Mouse (Mus musculus): Measurements from ENCODE around the gene Tmpo. TPM values are rescaled to one million over a fixed set of nuclear protein-coding genes. Genes with fewer than 3 reads are reported as not detected.

Gene Tmpo
- polyA plus RNA-seq, 1 experiment from 2014 or later, result 320 TPM

DNA sequence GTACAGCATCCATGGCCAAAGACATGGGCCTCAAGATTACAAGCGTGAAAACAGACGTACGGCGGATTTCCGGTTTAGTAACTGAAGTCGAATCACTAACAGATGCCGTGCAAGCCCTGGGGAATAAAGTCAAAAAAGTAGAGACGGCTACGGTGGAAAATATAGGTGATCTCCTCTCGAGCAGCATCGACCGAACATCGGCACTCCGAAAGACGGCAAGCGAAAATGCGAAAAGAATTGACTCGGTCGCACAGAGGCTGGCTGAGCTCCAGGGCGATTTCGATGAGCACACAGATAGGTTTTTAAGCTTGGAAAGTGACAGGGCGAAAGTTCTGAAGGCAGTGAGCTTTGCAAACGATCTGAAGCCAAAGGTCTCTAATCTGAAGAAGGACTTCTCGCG lies 79.2 kb downstream of the Tmpo start:
- WGBS, result 92% methylated on average over 25 of the region's 25 CpGs
- no peak for DNase-seq (ENCODE audit: low spot score)
- no peaks in the 10 kb centered on the region for H3K27me3 ChIP-seq (ENCODE audit: control insufficient read depth, insufficient read depth, low read length)
- H3K4me2 ChIP-seq (replicated peaks; ENCODE audit: low read depth, low read length), result no peak overlapping the region
- no peak for ATAC-seq (ENCODE audit: low FRiP score)
- no peaks in the 10 kb centered on the region for H3K9me3 ChIP-seq (ENCODE audit: control insufficient read depth, low read length)
- H3K4me3 ChIP-seq (ENCODE audit: low read depth, low read length), result no peak overlapping the region
- no peak overlapping the region for H3K9ac ChIP-seq (ENCODE audit: low read depth, low read length)
- no peaks in the 10 kb centered on the region for H3K4me1 ChIP-seq (replicated peaks; ENCODE audit: control insufficient read depth, insufficient read depth, low read length)
- no peaks in the 10 kb centered on the region for H3K36me3 ChIP-seq (ENCODE audit: control insufficient read depth, insufficient read depth, low read length)
- no peak overlapping the region for H3K27ac ChIP-seq (ENCODE audit: low read depth, low read length)

DNA sequence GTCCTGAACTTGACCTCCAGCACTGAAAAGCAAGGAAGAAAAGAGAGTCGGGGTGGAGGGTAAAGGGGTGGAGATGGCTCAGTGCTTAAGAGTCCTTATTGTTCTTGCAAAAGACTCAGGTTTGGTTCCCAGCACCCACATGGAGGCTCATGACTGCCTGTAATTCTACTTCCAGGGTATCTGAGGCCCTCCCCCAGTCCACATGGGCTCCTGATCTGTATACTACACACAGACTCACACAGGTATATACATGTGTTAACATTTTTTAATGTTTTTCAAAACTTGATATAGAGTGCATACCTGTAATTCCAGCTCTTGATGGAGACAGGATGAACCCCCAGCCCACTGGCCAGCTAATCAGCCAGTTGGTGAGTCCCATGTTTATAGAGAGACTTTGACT lies 81.0 kb downstream of the Tmpo start:
- DNase-seq (ENCODE audit: low spot score) (no peak), ATAC-seq (ENCODE audit: low FRiP score) (no peak)
- Histone ChIP-seq H3K27me3 (ENCODE audit: control insufficient read depth, insufficient read depth, low read length) (no peaks in the 10 kb centered on the region), H3K9ac (ENCODE audit: low read depth, low read length) (no peak overlapping the region), H3K4me2 (replicated peaks; ENCODE audit: low read depth, low read length) (no peak overlapping the region), H3K4me3 (ENCODE audit: low read depth, low read length) (no peak overlapping the region), H3K9me3 (ENCODE audit: control insufficient read depth, low read length) (no peaks in the 10 kb centered on the region), H3K4me1 (replicated peaks; ENCODE audit: control insufficient read depth, insufficient read depth, low read length) (no peaks in the 10 kb centered on the region), H3K27ac (ENCODE audit: low read depth, low read length) (no peak overlapping the region), H3K36me3 (ENCODE audit: control insufficient read depth, insufficient read depth, low read length) (no peaks in the 10 kb centered on the region)
- WGBS, result 80% methylated on average over 1 of the region's 1 CpGs

DNA sequence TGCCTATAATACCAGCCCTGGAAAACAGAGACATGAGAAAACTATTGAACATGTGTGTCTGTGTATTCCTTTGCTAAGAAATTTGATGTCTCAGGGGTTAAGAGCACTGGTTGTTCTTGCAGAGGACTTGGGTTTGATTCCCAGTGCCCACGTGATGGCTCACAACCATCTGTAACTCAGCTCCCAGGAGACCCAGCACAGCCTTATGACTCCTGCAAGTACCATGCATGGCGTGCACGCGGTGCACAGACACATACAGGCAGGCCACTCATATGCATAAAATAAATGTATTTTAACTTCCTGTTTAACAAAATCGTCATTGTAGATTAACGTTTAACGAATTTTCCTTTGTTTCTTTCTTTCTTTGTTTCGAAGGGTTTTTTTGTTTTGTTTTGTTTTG lies 83.1 kb downstream of the Tmpo start:
- H3K4me1 ChIP-seq (replicated peaks; ENCODE audit: control insufficient read depth, insufficient read depth, low read length), result no peaks in the 10 kb centered on the region
- no peak overlapping the region for H3K4me3 ChIP-seq (ENCODE audit: low read depth, low read length)
- H3K9me3 ChIP-seq (ENCODE audit: control insufficient read depth, low read length), result no peaks in the 10 kb centered on the region
- no peaks in the 10 kb centered on the region for H3K36me3 ChIP-seq (ENCODE audit: control insufficient read depth, insufficient read depth, low read length)
- DNase-seq (ENCODE audit: low spot score) (no peak), ATAC-seq (ENCODE audit: low FRiP score) (no peak)
- 91% methylated on average over 8 of the region's 8 CpGs for WGBS
- H3K27me3 ChIP-seq (ENCODE audit: control insufficient read depth, insufficient read depth, low read length), result no peaks in the 10 kb centered on the region
- H3K27ac ChIP-seq (ENCODE audit: low read depth, low read length), result no peak overlapping the region
- H3K4me2 ChIP-seq (replicated peaks; ENCODE audit: low read depth, low read length), result no peak overlapping the region
- no peak overlapping the region for H3K9ac ChIP-seq (ENCODE audit: low read depth, low read length)

Other genes starting within 250 kb of the Tmpo start
- gene Apaf1, start 98.5 kb downstream of the Tmpo start, polyA plus RNA-seq (2014; fragmentation: Nextera tagmentation; extraction: Ambion mirVana), result 27.4 and 29.4 TPM in 2 replicates
- gene Ikbip, start 98.4 kb downstream of the Tmpo start, polyA plus RNA-seq (2014; fragmentation: Nextera tagmentation; extraction: Ambion mirVana), result 24.7 and 25.7 TPM in 2 replicates
- 426 and 455 TPM in 2 replicates for gene Slc25a3, start 57.3 kb downstream of the Tmpo start, polyA plus RNA-seq (2014; fragmentation: Nextera tagmentation; extraction: Ambion mirVana)

Data from hindbrain, embryonic 11.5 days (tissue).